Mouse (Mus musculus) heart, postnatal 0 days (tissue): Measurements from ENCODE around the gene Fads1. TPM values are rescaled to one million over a fixed set of nuclear protein-coding genes. Genes with fewer than 3 reads are reported as not detected.
"Not testable (repeated sequence)": the region's sequence is repeated elsewhere in the genome, so short reads cannot be mapped to it uniquely, and the experiment has no call there.

Source experiments
- ATAC-seq: fragments of 200-750 bp; cut with Nextera tagmentation; 2 replicates; pipeline ENCODE4 v1.8.0; 2017; ENCODE audit warnings: low read depth, moderate number of reproducible peaks, moderate library complexity; ENCODE audit not compliant: insufficient read depth
- DNase-seq: peaks from one replicate; pipeline ENCODE4 v3.0.0-alpha.2; 2016; ENCODE audit warnings: low spot score
- H3K27ac ChIP-seq: fragments of 300-500 bp; sonication (generic); 2 replicates; pipeline ENCODE4 v1.5.1; 2014; ENCODE audit warnings: low read depth, mild to moderate bottlenecking
- H3K27me3 ChIP-seq: fragments of 300-500 bp; sonication (generic); 2 replicates; pipeline ENCODE4 v1.6.1; 2014; ENCODE audit warnings: low read length, mixed read lengths; ENCODE audit not compliant: control insufficient read depth, insufficient read depth
- H3K36me3 ChIP-seq: fragments of 300-500 bp; sonication (generic); replicated peaks from 2 replicates; pipeline ENCODE4 v1.6.1; 2014; ENCODE audit warnings: low read length, mixed read lengths; ENCODE audit not compliant: control insufficient read depth, insufficient read depth
- H3K4me1 ChIP-seq: fragments of 300-500 bp; sonication (generic); 2 replicates; pipeline ENCODE4 v1.6.1; 2014; ENCODE audit warnings: antibody characterized with exemption; ENCODE audit not compliant: control insufficient read depth, insufficient read depth
- H3K4me2 ChIP-seq: fragments of 300-500 bp; sonication (generic); 2 replicates; pipeline ENCODE4 v1.6.1; 2014; ENCODE audit warnings: low read depth, mild to moderate bottlenecking, low read length, moderate library complexity
- H3K4me3 ChIP-seq: fragments of 300-500 bp; sonication (generic); 2 replicates; pipeline ENCODE4 v1.5.1; 2014; ENCODE audit warnings: low read depth, low read length
- H3K9ac ChIP-seq: fragments of 300-500 bp; sonication (generic); replicated peaks from 2 replicates; pipeline ENCODE4 v1.6.1; 2014; ENCODE audit warnings: low read depth, low read length, mixed read lengths
- H3K9me3 ChIP-seq: fragments of 300-500 bp; sonication (generic); replicated peaks from 2 replicates; pipeline ENCODE4 v1.6.1; 2016; ENCODE audit warnings: low read length; ENCODE audit not compliant: control insufficient read depth
- CTCF ChIP-seq: IDR thresholded peaks from 2 replicates; pipeline ENCODE4 v1.5.1; 2016; ENCODE audit warnings: antibody characterized with exemption, control low read depth, low read depth
- EP300 ChIP-seq: IDR thresholded peaks from 2 replicates; pipeline ENCODE4 v1.6.1; 2016; ENCODE audit warnings: antibody characterized with exemption, low read depth
- WGBS: fragments of 180-500 bp; shearing (Covaris S2); extraction: QIAGEN DNeasy Blood & Tissue Kit; methylation state at CpG from one replicate; pipeline ENCODE4 v1.1.7; 2014; 5-methylcytosine and 5-hydroxymethylcytosine counted together
- polyA plus RNA-seq: library from polyadenylated mRNA; unstranded; fragments of >200 nt; fragmentation: Nextera tagmentation; extraction: Ambion mirVana; gene quantifications from 2 replicates; pipeline ENCODE4 v1.2.1, GENCODE M21; 2015
- total RNA-seq: library from RNA; depleted of rRNA; stranded (reverse); fragments of >200 nt; gene quantifications from 2 replicates; pipeline ENCODE4 v1.2.3, GENCODE M21; 2014; ENCODE audit warnings: low replicate concordance

Fads1 gene
- total and polyA plus RNA-seq, 2 experiments from 2014 or later, result 22.1 to 60.1 TPM

DNA sequence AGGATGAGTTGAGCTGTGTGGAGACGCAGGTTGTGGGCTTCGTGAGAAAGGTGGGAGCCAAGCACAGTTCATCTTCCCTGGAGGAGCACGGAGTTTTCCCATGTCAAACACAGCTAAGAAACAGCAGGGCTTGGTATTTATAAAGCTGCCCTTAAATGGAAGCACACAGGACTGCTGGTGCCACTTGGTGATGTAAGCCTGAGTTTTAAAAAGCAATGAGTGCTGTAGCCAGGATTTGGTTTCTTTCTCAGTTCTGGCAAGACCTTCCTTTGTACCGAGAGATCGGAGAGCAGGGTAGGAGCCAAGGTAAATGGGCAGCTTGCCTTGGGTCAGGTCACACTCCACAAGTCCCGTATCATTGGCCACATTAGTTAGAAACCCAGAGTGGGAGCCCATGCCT lies 34.1 kb upstream of the Fads1 start:
- WGBS, result 54% methylated on average over 6 of the region's 6 CpGs
- no peak for ATAC-seq
- Histone ChIP-seq H3K4me1 (no peaks in the 10 kb centered on the region), H3K27ac (no peak overlapping the region), H3K9me3 (no peaks in the 10 kb centered on the region), H3K4me3 (no peak overlapping the region), H3K9ac (no peak overlapping the region), H3K27me3 (no peaks in the 10 kb centered on the region), H3K36me3 (no peaks in the 10 kb centered on the region), H3K4me2 (0 out of 2 replicates have a peak overlapping the region, but pooled peaks have one; percentile 2)
- TF ChIP-seq EP300, result no peak
- TF ChIP-seq CTCF, result no peak
- no peak for DNase-seq

DNA sequence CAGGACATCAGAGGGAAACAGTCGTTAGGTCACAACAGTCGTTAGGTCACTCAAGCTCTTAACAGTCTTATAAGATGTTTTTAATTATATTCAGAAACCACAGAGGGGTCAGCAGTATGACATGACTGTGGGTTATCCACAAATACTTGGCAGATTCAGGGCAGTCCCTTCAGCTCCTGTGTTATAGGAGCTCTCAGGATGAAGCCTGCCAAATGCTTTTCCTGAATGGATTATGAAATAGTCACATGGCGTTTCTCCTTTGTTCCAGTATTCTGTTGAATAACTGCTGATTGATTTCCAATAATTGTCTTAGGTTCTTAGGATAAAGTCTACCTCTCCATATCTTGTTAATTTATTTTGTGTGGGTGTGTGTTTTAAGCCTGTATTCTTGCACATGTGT lies 33.5 kb upstream of the Fads1 start:
- Histone ChIP-seq H3K9me3 (no peaks in the 10 kb centered on the region), H3K4me3 (no peak overlapping the region), H3K4me1 (no peaks in the 10 kb centered on the region), H3K27me3 (no peaks in the 10 kb centered on the region), H3K36me3 (no peaks in the 10 kb centered on the region), H3K9ac (no peak overlapping the region), H3K27ac (no peak overlapping the region), H3K4me2 (no peak overlapping the region)
- DNase-seq (no peak), ATAC-seq (no peak)
- WGBS, result 48% methylated on average over 3 of the region's 3 CpGs
- TF ChIP-seq CTCF (no peak), EP300 (no peak)

DNA sequence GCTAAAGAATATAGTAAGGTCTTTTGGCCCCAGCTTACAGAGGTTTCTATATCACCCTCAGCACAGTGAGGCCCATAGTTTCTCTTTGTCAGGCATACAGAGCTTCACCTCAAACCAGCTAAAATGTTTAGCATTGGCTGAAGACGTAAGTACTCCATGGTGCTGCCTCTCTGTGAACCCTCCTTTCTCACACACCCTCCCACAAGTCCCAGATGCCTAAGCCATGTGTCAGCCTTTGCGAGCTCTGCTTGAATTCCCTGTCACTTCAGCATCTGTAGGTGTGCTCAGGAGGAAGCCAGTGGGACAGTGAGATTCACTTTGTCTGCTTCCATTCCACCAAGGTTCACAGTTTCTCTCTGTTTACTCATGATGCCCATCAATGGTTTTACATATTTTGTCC lies 25.0 kb upstream of the Fads1 start:
- Histone ChIP-seq H3K27ac (no peak overlapping the region), H3K9me3 (no peaks in the 10 kb centered on the region), H3K9ac (no peak overlapping the region), H3K4me1 (no peaks in the 10 kb centered on the region), H3K4me3 (no peak overlapping the region), H3K36me3 (no peaks in the 10 kb centered on the region), H3K27me3 (no peaks in the 10 kb centered on the region), H3K4me2 (no peak overlapping the region)
- ATAC-seq, result no peak
- WGBS, result 41% methylated on average over 2 of the region's 2 CpGs
- no peak for DNase-seq
- no peak for TF ChIP-seq EP300
- no peak for TF ChIP-seq CTCF

DNA sequence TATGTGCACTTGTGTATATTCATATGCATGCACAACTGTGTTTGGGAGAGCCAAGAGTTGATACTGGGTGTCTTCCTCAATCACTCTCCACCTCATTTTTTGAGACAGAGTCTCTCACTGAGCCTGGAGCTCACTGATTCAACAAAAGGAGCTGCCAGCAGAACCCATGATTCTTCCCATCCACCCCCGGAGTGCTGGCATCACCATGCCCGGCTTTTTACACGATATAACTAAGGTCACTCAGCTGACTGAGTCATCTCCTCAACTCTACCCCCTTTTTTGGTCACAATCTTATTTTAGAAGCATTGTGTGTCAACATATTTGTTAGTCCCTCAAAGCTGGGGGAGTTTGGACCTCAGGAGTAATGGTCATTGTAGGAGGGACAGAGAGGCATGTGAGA lies 18.8 kb upstream of the Fads1 start:
- no peak overlapping the region for H3K27ac ChIP-seq
- no peaks in the 10 kb centered on the region for H3K36me3 ChIP-seq
- H3K4me1 ChIP-seq, result no peaks in the 10 kb centered on the region
- no peaks in the 10 kb centered on the region for H3K27me3 ChIP-seq
- WGBS, result 58% methylated on average over 3 of the region's 3 CpGs
- no peak for TF ChIP-seq EP300
- TF ChIP-seq CTCF, result no peak
- H3K9me3 ChIP-seq, result no peaks in the 10 kb centered on the region
- ATAC-seq (no peak), DNase-seq (no peak)
- no peak overlapping the region for H3K4me3 ChIP-seq
- no peak overlapping the region for H3K9ac ChIP-seq
- H3K4me2 ChIP-seq, result no peak overlapping the region

DNA sequence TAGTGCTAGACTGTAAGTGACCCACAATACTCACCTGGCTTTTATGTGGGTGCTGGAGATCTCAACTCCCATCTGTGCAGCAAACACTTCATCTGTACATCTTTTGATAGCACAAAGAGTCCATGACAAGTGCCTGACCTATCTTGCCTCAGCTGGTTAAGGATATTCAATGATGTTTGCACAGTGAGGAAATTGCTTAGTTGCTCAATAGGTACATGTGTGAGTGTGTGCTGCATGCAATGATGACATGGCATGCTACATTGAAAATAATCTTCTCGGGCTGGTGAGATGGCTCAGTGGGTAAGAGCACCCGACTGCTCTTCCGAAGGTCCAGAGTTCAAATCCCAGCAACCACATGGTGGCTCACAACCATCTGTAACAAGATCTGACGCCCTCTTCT lies 16.8 kb upstream of the Fads1 start:
- not testable (repeated sequence) for H3K9me3 ChIP-seq, ATAC-seq, H3K9ac ChIP-seq, H3K4me1 ChIP-seq, H3K4me3 ChIP-seq, H3K27me3 ChIP-seq, H3K36me3 ChIP-seq, H3K4me2 ChIP-seq, H3K27ac ChIP-seq, DNase-seq
- 89% methylated on average over 4 of the region's 4 CpGs for WGBS

DNA sequence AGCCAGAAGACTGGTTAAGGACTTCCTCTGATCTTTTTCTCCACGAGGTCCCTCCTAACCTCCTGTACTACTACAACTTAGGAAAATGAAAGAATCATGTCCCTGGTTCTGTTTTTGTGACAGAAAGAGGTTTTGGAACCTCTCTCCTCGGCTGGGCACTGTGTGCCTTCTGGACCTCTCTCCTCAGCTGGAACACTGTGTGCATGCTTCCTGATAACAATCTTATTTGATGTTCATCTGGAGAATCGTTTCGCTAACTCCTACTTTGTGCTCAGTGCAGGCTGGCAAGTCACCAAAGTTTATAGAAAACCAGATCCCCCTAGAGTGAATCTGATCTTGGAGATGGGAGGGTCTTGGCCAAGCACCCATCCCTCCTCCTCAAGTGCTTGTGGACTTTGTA lies 15.6 kb upstream of the Fads1 start:
- no peaks in the 10 kb centered on the region for H3K4me1 ChIP-seq
- WGBS, result 57% methylated on average over 4 of the region's 4 CpGs
- H3K4me2 ChIP-seq, result no peak overlapping the region
- H3K27me3 ChIP-seq, result no peaks in the 10 kb centered on the region
- no peak overlapping the region for H3K9ac ChIP-seq
- H3K9me3 ChIP-seq, result no peaks in the 10 kb centered on the region
- no peaks in the 10 kb centered on the region for H3K36me3 ChIP-seq
- no peak for TF ChIP-seq EP300
- DNase-seq (no peak), ATAC-seq (no peak)
- H3K4me3 ChIP-seq, result no peak overlapping the region
- H3K27ac ChIP-seq, result no peak overlapping the region
